Mouse (Mus musculus) kidney, adult 2 months (tissue): Measurements from ENCODE around the gene Cxcl2. TPM values are rescaled to one million over a fixed set of nuclear protein-coding genes. Genes with fewer than 3 reads are reported as not detected.

Source experiments
- DNase-seq: peaks from one replicate; pipeline ENCODE4 v3.0.0; 2021
- H3K27ac ChIP-seq: fragments of 200-500 bp; 2 replicates; pipeline ENCODE4 v1.5.1; 2012; ENCODE audit warnings: low read depth, low read length, control low read depth, inconsistent platforms; ENCODE audit not compliant: insufficient read depth
- H3K27me3 ChIP-seq: fragments of 200-500 bp; replicated peaks from 2 replicates; pipeline ENCODE4 v1.6.1; 2012; ENCODE audit warnings: mild to moderate bottlenecking, moderate library complexity, low read length, inconsistent platforms; ENCODE audit not compliant: control insufficient read depth, insufficient read depth
- H3K36me3 ChIP-seq: fragments of 200-500 bp; 2 replicates; pipeline ENCODE4 v1.6.1; 2012; ENCODE audit warnings: mild to moderate bottlenecking, moderate library complexity, low read length, inconsistent platforms; ENCODE audit not compliant: control insufficient read depth, insufficient read depth
- H3K4me1 ChIP-seq: fragments of 200-500 bp; 2 replicates; pipeline ENCODE4 v1.6.1; 2011; ENCODE audit warnings: low read length; ENCODE audit not compliant: control insufficient read depth, insufficient read depth
- H3K4me3 ChIP-seq: fragments of 200-500 bp; 2 replicates; pipeline ENCODE4 v1.5.1; 2011; ENCODE audit warnings: mild to moderate bottlenecking, low read depth, low read length, control low read depth; ENCODE audit not compliant: insufficient read depth
- CTCF ChIP-seq: fragments of 200-500 bp; conservative IDR thresholded peaks from 2 replicates; pipeline ENCODE4 v1.5.1; 2011; ENCODE audit warnings: low read depth, mild to moderate bottlenecking, control low read depth, low read length, moderate library complexity, mixed read lengths; ENCODE audit not compliant: insufficient read depth, insufficient read length
- POLR2A ChIP-seq: fragments of 200-500 bp; IDR thresholded peaks from one replicate; pipeline ENCODE4 v1.6.1; 2011; ENCODE audit warnings: low read depth, low read length, control low read depth
- WGBS: fragments of 180-500 bp; shearing (Covaris S2); methylation state at CpG from one replicate; pipeline ENCODE4 v1.1.7; 2018; 5-methylcytosine and 5-hydroxymethylcytosine counted together
- polyA plus RNA-seq: library from polyadenylated mRNA; depleted of rRNA; stranded (reverse); fragments of >200 nt; gene quantifications from 2 replicates; pipeline ENCODE4 v1.2.3, GENCODE M21; 2012

Cxcl2 gene
- polyA plus RNA-seq, 1 experiment = 0.42 TPM

DNA sequence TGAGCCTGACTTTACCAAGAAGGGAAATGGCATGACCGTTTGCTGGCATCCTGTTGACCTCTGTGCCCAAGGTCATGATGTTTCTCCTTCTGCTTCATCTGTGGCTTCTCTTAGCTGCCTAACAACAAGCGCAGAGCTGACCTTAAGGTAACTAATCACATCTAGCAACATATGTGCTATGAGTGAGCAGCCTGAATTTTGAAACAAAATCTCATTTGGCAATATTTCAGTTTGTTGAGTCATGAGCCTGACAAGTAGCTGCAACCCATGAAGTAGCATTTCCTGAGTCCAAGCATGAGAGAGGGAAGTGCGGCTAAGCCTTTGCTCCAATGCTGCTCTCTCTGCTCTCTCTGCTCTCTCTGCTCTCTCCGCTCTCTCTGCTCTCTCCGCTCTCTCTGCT is 22.0 kb upstream of the Cxcl2 start:
- WGBS = 76% methylated on average over 5 of the region's 5 CpGs
- no peak overlapping the region for H3K27ac ChIP-seq
- no peak for DNase-seq
- peaks cover 6% of the 10 kb centered on the region for H3K4me1 ChIP-seq
- no peaks in the 10 kb centered on the region for H3K27me3 ChIP-seq
- no peak overlapping the region for H3K4me3 ChIP-seq
- H3K36me3 ChIP-seq = no peaks in the 10 kb centered on the region
- no peak for TF ChIP-seq CTCF
- TF ChIP-seq POLR2A = no peak

DNA sequence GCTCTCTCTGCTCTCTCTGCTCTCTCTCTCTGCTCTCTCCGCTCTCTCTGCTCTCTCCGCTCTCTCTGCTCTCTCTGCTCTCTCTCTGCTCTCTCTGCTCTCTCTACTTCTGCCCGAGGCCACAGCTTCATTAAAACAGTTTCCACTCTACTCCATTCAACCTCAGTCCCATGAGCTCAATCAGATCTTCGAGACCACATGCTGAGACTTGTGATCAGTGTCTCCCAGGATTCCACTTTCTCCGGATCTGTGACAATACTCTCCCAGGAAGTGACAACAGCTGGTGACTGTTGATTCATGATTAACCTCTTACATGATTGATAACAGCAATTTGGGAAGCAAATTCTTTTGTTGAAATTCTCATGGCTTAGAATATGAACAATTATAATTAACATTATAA is 21.5 kb upstream of the Cxcl2 start:
- Histone ChIP-seq H3K27ac (no peak overlapping the region), H3K27me3 (no peaks in the 10 kb centered on the region), H3K4me3 (no peak overlapping the region), H3K4me1 (peaks cover 6% of the 10 kb centered on the region), H3K36me3 (no peaks in the 10 kb centered on the region)
- TF ChIP-seq POLR2A (no peak), CTCF (no peak)
- WGBS = 89% methylated on average over 5 of the region's 5 CpGs
- DNase-seq = no peak

DNA sequence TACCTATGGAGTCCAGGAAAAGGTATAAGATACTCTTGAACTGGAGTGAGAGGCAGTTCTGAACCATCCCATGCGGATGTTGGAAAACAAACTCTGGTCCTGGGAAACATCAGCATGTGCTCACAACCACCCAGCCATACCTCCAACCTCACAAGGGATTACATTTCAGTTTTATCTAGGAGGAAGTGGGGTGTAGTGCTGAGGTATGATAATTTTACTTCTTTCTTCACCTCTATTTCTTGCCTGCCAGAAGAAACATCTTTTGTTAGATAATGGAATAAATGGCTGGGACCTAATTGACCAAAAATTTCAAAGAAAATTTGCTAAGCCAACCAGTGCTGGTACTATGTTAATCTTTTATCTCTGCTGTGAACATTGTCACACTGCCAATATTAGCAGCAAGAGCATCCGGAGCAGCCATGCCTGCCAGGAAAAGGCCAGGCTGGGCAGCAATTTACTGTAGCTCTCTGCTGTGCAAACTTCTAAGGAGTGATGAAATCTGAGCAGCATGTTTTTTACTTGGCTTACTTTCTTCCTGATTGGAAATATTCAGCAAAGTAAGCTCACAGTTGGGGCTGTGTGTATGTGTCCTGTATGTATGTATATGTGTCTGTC is 18.9 kb upstream of the Cxcl2 start:
- no peaks in the 10 kb centered on the region for H3K36me3 ChIP-seq

DNA sequence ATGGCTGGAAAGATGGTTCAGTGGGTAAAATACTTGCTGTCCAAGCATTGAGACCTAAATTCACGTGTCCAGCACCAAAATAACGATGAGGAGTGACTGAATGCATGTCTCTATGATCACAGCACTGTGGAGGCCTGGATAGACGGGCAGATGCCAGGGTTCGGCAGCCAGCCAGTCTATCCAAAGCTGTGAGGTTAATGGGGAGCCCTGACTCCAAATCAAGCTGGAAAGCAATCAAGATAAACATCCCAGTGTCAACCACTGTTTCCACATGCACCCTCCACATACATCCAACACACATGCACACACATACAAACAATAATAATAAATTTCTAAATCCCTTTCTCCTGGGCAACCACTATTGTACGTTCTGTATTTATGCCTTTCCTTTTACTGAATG is 15.0 kb upstream of the Cxcl2 start:
- Histone ChIP-seq H3K4me3 (no peak overlapping the region), H3K4me1 (no peaks in the 10 kb centered on the region; the same call in 1 of the 2 replicates), H3K27ac (no peak overlapping the region), H3K36me3 (no peaks in the 10 kb centered on the region), H3K27me3 (no peaks in the 10 kb centered on the region)
- TF ChIP-seq CTCF = no peak
- TF ChIP-seq POLR2A = no peak
- DNase-seq = no peak
- WGBS = 81% methylated on average over 5 of the region's 5 CpGs

More for the DNA sequence above, 18.9 kb upstream of the Cxcl2 start:
- Histone ChIP-seq H3K27me3 (no peaks in the 10 kb centered on the region), H3K27ac (no peak overlapping the region), H3K4me3 (no peak overlapping the region), H3K4me1 (peaks cover 6% of the 10 kb centered on the region)
- no peak for TF ChIP-seq CTCF
- no peak for TF ChIP-seq POLR2A
- 30% methylated on average over 2 of the region's 2 CpGs for WGBS
- peak; percentile 86 for DNase-seq

DNA sequence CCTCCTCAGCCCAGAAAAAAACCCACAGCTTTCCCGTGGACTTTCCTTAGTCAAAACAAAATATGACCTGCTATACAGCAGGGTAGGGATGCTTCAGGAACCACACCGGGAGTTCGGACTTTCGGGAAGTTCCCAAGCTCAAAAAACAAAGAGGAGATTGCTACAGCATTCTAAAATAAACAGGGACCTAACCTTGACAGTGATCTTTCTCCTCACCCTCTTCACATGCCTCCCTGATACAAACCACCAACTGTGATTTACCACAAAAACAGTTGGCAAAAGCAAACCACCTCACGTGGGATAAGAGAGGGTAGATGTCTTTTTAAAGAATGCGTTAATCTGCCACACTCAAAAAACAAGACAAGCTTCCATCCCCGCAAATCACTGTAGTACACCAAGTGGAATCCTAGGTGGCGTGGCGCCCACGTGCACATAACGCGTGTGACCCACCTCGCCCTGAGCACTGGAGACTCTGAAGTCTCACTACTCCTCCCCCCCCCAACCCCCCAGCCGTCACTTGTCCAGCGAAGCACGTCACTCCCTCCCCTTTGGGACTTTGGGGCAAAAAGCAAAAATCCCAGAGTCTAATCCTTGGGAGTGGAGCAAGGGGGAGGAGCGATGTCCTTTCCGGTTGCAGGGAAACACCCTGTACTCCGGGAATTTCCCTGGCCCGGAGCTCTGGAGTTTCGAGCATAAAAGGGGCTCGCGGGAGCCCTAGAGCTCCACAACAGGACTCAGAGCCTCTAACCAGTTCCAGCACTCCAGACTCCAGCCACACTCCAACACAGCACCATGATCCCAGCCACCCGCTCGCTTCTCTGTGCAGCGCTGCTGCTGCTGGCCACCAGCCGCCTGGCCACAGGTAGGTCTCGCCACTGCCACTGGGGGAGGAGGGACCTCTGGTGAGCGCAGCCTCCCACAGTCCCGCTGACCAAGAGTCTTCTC is 12.9 kb upstream of the Cxcl2 start, which contains the start of gene Cxcl1:
Cxcl1 (plus strand) TSS at position 723 of the 945 bp plus-strand sequence.
- TF ChIP-seq CTCF (peak; percentile 47), POLR2A (no peak)
- DNase-seq = peak; percentile 77
- WGBS = 3% methylated on average over 30 of the region's 30 CpGs
- H3K27me3 ChIP-seq = no peaks in the 10 kb centered on the region
- no peaks in the 10 kb centered on the region for H3K36me3 ChIP-seq
- peak within 1 kb of the TSS; percentile 54 for H3K4me3 ChIP-seq
- peak within 1 kb of the TSS; percentile 3; the same call in 1 of the 2 replicates for H3K27ac ChIP-seq
- no peaks in the 10 kb centered on the region for H3K4me1 ChIP-seq

DNA sequence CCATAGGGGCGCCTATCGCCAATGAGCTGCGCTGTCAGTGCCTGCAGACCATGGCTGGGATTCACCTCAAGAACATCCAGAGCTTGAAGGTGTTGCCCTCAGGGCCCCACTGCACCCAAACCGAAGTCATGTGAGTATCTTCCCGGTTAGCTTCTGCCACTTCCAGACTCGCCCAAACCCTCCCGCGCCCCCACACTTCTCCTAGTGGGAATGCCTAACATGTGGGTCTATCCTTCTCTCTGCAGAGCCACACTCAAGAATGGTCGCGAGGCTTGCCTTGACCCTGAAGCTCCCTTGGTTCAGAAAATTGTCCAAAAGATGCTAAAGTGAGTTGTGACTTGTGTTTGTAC is 12.2 kb upstream of the Cxcl2 start:
- DNase-seq = no peak
- WGBS = 25% methylated on average over 10 of the region's 10 CpGs
- H3K4me1 ChIP-seq = no peaks in the 10 kb centered on the region
- TF ChIP-seq CTCF (no peak), POLR2A (no peak)
- no peaks in the 10 kb centered on the region for H3K27me3 ChIP-seq
- peak overlapping the region; percentile 3; the same call in 1 of the 2 replicates for H3K27ac ChIP-seq
- no peaks in the 10 kb centered on the region for H3K36me3 ChIP-seq
- peak overlapping the region; percentile 54 for H3K4me3 ChIP-seq

DNA sequence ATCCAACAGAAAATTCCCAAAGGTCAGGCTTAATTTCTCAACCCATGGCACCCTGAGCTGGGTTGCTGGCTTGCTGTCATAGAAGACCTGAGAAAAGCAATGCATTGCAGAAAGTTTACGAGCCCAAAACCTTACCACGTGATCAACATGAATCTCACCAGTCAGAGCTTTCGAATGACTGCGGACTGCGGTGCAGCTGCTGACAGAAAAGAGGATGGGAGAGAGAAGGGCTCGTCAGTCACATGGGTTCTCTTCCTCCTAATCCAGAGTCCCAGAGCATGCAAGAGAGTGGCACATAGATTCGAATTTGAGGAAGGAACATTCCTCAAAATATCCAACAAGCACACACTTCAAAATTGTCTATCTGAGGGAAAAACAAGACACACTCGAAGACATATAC is 9.4 kb upstream of the Cxcl2 start:
- 73% methylated on average over 8 of the region's 8 CpGs for WGBS
- Histone ChIP-seq H3K4me1 (no peaks in the 10 kb centered on the region), H3K36me3 (no peaks in the 10 kb centered on the region), H3K27ac (no peak overlapping the region), H3K4me3 (no peak overlapping the region), H3K27me3 (no peaks in the 10 kb centered on the region)
- DNase-seq = no peak
- TF ChIP-seq CTCF = no peak
- TF ChIP-seq POLR2A = no peak
